Mouse (Mus musculus): ENCODE data around the gene Sirt1. TPM values are rescaled to one million over a fixed set of nuclear protein-coding genes. Genes with fewer than 3 reads are reported as not detected.
"Not testable (repeated sequence)": the region's sequence is repeated elsewhere in the genome, so short reads cannot be mapped to it uniquely, and the experiment has no call there.

Gene Sirt1
- total RNA-seq, 4 experiments from 2014 or later = 14.0 to 21.8 (median 16.9) TPM

DNA sequence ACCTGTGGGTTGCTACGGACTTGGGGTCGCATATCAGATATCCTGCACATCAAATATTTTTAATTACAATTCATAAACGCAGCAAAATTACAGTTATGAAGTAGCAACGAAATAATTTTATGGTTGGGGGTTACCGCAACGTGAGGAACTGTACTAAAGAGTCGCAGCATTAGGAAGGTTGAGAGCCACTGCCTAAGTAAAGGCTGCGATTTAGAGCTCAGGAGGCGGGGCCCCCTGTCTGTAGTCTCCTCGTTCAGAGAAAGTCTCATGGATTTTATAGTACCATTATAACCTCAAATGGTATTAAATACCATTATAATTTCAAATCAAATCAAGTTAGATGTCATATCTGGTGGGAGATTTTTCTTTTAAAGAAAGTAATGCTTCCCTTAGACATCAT, 5.5 kb upstream of the Sirt1 start:
- DNase-seq = no peak

DNA sequence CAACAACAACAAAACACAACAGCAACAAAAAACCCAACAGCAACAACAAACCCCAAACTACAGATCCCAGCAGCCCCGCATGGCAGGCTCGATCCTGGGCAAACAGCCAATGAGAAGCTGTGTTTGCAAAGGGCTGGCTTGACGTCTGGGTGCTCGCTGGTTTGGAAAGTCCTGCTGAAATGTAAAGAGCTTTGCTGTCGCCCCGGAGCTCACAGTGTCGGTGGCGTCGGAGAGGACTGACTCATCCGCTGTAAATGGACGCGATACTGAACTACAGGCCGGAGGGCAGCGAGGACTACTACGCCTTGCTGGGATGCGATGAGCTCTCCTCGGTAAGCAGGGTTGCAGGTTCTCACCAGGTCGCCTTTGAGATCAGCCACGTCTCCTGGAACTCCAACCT, 4.9 kb upstream of the Sirt1 start:
- peak; percentile 80 for DNase-seq

DNA sequence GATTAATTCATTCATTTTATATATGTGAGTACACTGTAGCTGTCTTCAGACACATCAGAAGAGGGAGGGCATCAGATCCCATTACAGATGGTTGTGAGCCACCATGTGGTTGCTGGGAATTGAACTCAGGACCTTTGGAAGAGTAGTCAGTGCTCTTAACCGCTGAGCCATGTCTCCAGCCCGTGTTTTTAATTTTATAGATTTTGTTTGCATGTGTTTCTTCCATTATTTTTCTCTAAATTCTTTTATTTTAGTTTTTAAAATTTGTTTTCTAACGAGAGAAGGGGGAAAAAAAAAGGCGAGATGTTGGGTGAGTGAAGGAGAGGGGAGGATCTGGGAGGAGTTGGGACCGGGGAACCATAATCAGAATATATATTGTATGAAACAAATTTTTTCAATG, 4.4 kb upstream of the Sirt1 start:
- not testable (repeated sequence) for DNase-seq

DNA sequence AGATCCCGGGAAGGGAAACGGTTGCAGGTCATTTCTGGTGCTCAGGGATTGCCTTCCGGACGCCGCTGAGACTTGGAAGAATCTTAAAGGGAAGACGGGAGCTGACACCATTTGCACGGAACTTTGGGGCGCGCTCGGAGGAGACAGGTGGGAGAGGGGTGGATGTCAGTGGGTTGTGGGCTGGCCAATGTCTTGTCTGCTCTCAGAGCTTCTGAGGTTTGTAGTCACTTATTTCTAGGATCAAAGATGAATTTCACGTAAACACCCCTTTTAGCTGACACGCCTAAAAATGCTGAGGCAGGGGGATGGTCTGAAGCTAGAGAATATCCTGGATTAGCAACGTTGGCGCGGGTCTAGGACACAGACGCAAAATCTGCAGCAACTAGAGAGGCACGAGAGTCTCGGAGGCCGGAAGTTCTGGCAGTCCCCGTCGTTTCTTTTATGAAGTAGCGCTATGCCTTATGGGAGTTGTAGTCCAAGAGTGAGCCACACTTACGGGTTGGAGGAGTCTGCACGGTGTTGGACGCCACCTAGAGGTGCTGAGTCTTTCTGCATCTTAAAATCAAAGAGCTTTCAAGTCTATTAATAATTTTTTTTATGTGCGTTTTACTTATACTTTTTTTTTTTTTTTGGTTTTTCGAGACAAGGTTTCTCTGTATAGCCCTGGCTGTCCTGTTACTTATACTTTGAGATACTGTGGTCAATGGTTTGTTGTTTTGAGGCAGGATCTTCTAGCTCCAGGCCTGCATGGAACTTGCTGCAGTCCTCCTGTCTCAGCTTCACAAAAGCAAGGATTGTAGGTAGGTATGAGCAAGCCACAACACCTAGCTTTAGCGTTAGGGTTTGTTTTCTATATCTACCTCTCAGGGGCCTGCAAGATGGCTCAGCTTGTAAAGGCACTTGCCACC, 1.1 kb upstream of the Sirt1 start, which contains the start of gene Dnajc12:
TSS of gene Dnajc12 (plus strand) at position 72 of the 908 bp plus-strand sequence.
- peak; percentile 75 for DNase-seq

DNA sequence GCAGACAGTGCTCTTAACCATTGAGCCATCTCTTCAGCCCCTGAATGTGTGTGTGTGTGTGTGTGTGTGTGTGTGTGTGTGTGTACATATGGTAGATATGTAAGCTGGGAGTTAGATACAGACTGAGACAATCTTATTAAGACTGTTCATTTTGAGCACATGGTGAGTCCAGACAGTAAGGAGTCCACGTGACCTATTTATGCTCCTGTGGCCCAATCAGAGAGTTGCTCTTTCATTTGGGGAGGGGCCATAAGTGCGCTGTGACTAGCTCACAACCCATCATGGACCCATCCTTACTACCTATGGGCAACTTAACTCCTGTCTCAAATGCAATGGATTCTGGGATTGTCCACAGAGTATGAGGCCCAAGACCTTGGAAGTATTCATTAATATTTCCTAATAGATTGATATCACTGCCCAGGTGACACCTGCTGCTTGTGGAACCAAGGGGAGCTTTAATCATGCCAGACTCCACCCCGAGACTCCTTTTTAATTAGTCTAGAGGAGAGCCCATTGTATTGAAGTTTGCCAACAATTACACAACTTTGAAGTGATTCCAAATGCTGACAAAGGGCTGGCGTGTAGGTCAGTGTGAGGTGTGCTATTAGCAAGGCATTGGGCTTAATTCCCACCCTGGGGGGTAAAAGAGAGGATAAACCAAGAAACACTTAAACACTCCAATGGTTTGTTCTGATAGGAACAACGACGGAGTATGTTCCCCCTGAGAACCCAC, 2.4 kb downstream of the Sirt1 start:
- DNase-seq = no peak

DNA sequence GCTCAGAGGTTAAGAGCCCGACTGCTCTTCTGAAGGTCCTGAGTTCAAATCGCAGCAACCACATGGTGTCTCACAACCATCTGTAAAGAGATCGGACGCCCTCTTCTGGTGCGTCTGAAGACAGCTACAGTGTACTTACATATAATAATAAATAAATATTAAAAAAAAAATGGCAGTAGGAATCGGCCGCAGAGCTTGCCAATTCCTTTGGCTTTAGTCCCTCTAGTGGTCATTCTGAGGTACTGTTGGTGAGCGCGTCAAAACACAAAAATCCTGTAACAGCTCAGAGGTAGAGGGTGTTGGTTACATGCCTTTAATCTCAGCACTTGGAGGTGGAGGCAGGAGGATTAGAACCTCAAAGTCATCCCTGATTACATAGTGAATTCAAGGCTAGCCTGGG, 4.0 kb downstream of the Sirt1 start:
- peak; percentile 34 for DNase-seq

DNA sequence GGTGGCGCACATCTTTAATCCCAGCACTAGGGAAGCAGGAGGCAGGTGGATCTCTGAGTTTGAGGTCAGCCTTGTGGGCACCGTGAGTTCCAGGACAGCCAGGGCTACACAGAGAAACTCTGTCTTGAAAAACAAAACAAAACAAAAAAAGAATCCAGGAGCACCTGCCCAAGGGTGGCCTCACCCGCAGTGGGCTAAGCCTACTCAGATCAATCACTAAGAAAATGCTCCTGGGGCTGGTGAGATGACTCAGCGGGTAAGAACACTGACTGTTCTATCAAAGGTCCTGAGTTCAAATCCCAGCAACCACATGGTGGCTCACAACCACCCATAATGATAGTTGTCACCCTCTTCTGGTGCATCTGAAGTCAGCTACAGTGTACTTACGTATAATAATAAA, 5.2 kb downstream of the Sirt1 start:
- no peak for DNase-seq

DNA sequence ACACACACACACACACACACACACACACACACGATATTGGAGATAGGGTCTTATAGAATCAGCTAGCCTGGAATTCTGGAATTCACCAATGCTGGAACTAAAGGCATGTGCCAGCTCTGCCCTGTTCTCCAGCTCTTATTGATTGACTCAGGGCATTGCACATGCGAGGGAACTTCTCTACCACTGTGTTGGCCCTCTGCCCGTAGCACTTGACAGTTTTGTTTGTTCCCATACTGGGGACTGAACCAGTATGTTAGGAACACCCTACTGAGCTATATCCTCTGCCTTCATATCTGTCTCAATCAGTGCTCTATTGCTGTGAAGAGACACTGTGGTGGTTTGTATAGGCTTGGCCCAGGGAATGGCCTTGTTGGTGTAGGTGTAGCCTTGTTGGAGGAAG, 13.5 kb downstream of the Sirt1 start:
- DNase-seq = no peak

DNA sequence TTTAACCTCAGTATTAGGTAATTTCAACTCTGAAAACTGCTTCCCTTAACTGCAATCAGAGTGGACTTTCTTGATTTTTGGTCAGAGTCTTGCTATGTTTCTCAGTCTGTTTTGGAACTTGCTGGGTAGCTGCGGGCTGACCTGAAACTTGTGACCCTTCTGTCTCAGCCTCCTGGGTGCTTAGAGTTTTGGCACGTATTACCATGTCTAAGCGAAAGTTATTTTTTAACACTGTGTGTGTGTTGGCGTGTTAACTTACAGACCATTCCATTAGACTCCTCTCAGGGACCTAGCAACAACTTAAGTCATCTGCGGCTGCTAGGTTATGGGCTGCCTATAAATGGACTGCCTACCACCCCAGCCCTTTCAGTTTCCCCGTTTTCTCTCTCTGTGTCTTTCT, 14.1 kb downstream of the Sirt1 start:
- DNase-seq = no peak

DNA sequence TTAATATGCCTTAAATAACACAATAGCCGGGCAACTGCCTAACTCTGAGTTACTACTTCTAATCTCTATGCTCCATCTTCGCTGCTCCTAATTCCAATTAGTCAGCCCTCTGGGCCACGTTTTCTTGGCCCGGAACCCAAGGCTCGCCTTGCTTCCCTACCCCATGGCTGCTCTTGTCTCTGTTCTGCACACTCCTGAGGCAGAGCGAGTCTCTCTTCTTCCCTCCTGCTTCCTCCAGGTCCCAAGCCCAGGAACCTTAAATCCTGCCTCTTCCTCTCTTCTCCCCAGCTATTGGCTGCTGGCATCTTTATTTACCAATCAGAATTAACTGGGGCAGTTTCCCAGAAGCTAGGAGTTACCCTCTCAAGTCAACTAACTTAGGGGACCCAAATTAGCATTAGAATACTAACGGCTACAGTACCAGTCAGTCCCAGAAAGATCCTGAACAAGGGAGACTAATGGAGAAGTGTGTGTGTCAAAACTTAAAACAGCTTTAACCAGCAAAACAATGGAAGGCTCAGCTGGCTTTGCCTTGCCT, 15.5 kb downstream of the Sirt1 start:
- no peak for DNase-seq

DNA sequence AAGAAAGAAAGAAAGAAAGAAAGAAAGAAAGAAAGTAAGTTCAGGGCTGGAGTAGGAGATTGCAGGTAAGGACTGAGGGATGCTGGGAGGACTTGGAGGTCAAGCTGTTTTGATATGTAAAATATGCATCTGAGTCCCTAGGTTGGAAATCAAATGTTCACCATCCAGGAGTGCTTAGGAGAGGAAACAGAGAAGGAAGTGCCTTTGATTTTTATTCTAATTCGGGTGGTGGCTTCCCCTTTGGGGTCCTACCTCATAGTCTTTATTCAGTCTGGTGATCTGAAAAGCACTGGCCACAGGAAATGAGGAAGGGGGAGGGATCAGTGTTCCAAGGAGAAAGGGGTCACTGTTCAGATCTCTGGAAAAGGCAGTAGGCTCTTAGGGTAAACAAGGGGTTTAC, 21.0 kb downstream of the Sirt1 start:
- DNase-seq = no peak

DNA sequence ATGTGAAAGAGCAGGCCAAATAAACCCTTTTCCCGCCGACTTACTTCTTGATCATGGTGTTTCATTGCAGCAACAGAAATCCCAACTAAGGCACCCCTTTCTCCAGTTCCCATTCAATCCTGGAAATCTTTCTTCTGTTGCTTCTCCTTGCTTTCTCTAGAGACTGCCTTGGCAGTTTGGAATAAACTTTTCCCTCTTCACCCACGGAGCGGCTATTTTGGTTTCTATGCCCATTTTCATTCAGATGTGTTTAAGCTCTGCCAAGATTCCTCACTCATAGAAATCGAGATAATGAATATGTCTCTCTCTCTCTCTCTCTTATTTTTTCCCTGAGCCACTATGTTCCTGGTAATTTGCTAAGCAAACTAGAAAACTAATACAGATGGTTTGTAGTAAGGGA, 29.4 kb downstream of the Sirt1 start:
- no peak for DNase-seq

DNA sequence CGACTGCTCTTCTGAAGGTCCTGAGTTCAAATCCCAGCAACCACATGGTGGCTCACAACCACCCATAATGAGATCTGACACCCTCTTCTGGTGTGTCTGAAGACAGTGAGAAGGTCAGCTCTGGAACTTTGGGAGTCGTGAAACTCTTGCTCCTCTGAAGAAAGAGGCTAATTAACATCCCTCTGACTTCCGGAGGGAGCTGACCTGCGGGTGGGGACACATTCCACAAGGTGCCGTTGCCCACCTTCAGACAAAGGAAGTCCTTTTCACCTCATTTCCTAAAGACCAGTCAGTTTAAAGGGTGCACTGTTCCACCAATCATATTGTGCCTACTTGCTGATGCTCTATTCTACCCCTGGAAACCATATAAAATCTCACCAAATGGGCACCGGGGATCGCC, 30.4 kb downstream of the Sirt1 start:
- DNase-seq = not testable (repeated sequence)

DNA sequence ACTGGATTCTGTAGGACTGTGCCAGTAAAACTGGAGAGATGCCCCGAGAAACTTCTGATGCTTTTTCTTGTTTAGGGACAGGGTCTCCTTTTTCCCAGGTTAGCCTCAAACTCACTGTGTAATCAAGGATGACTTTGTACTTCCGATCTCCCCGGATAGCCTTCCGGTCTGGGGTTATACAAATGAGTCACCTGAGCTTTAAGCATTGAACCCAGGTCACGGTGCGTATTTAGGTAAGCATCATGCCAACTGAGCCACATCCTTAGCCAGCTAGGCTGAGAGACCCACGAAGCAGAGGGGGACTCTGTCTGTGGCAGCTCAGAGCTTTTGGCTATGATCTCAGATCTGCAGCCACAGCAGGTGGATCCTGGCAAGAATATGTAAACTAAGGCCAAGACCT, 30.8 kb downstream of the Sirt1 start:
- no peak for DNase-seq

DNA sequence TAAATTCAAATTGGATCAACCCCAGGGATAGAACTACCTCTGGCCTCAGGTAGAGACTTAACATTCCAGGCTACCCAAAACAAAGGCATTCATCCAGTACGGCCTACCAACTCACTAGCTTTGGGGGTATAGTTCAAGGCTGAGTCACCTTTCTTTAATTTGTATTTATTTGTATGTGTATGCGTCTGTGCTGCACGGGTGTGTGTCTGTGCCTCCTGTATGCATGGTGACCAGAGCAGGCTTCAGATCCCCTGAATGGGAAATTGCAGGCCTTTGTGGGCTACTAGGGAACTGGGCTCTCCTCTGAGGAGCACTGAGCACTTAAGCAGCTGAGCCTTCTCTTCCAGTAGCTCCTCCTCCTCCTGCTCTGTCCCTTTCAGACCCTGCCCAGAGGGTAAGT, 33.2 kb downstream of the Sirt1 start:
- DNase-seq = no peak

DNA sequence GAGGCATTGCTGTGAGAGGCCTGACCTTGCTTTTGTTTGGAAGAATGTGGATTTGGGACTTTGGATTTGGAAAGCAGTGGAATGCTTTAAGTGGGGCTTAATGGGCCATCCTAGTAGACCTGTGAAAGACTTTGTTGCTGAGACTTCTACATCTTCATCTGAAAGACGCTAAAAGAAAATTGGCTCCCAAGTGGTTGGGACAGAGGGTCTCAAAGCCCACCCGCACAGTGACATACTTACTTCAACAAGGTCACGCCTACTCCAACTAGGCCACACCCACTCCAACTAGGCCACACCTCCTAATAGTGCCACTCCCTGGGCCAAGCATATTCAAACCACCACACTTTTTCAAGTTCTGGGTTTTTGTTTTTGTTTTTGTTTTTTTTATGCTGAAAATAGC, 36.8 kb downstream of the Sirt1 start:
- DNase-seq = no peak

DNA sequence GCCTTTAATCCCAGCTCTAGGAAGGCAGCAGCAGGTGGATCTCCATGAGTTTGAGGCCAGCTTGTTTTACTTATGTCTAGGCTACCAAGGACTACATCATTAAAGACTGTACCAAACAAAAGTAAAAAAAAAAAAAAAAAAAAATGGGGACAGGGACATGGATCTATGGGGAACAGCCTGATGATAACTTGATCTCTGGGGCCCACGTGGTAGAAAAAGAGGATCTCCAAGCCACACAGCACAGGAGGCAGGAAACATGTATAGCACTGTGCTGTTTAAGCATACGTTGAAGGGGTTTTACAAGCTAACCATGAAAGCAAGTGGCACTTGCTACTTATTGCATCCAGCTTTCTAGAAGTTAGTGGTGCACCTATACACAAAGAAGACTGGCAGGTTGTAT, 40.2 kb downstream of the Sirt1 start:
- DNase-seq = no peak

DNA sequence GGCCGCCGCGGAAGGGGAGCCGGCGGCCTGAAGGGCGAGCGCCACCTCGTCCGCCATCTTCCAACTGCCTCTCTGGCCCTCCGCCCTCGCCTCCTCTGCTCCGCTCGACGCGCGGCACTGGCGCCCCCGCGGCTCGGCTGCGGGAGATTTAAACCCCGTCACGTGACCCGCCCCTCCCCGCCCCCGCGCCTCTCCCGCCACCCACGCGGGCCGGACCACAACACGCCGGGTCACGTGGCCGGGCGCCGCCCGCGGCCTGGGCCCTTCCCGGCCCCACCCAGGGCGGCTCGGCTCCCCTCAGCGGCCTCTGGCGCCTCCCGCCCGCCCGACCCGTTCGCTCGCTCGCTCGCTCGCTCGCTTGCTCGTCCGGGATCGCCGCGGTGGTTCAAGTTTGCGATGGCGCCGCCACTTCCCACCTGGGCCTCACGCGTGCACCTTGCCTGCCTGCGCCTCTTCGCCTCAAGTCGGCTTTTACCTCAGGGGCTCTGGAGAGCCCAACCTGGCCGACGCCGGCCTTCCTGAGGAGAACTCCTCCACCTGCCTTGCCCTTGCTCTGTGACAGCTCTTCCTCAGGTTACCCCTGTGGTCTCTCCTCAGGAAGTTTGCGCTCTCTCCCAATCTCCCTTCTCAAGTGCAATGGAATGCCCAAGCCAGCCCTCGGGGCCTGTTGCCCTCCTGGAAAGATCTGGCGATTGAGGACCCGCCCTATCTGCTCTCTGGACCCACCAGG, 42.4 kb downstream of the Sirt1 start:
- DNase-seq = peak; percentile 83

DNA sequence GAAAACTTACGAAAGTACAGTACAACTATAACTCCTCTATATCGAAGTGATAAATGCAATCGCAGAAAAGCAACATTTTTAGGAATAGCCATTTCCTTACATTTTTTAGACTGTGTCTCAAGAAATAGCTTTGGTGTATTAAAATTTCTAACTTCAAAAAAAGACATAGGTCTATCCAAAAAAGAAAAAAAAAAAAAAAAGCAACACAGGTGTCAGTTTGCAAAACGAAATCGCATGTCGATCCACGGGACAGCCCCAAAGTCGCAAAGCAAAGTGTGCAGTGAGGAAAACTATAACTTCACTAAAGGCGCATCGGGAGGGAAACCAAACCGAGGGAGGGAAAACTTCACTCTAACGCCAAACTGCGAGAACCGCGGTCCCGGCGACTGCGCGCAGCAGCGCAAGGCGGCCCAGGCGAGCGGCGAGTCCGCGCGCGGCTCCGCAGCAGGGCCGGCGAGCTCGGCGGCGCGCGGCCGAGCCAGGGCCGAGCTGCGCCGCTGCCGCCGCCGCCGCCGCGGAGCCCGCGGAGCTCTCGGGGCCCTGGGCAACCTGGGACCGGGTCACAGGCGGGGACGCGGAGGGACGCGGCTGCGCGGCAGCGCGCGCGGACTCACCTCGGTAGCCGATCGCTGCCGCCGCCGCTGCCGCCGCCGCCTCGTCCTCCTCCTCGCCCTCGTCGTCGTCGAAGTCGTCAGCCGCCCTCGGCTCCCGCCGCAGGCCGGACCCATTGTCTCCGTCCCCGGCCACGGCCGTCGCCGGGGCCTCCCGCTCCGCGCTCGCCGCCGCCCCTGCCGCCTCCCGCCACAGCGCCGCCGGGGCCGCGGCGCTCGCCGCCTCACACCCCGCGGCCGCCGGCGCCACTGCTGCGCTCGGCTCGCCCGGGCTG, 43.3 kb downstream of the Sirt1 start:
- peak; percentile 31 for DNase-seq

DNA sequence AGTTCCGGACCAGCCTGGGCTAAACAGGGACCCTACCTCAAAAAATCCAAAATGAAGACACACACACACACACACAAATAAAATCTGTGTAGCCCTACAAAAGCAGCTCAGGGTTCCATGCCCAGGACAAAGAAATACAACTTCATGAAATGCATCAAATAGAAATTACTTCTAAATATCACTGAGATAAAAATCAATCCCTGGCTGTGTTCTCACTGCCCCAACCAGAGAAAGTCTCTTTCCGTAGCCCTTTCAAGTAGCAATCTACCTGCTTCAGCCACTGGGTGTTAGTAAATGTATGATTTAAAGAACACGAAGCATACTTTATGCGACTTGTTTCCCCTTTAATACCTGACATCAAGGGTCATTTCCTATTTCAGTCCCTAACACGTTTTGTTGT, 44.2 kb downstream of the Sirt1 start:
- DNase-seq = no peak

DNA sequence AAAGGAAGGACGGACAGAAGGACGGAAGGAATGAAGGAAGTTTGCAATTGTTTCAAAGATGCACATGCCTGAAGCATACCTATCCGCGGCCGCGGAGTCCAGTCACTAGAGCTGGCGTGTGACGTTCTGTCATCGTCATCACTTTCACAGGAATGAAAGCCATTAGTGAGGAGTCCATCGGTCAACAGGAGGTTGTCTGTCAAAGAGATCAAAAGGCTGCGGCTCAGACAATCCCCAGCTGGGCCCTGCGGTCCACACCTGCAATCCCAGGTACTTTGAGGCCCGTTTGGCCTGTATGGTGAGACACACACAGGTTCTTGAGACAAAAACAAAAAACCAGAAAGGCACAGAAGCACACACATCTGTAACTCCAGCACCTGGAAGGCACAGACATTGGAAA, 44.6 kb downstream of the Sirt1 start:
- no peak for DNase-seq

DNA sequence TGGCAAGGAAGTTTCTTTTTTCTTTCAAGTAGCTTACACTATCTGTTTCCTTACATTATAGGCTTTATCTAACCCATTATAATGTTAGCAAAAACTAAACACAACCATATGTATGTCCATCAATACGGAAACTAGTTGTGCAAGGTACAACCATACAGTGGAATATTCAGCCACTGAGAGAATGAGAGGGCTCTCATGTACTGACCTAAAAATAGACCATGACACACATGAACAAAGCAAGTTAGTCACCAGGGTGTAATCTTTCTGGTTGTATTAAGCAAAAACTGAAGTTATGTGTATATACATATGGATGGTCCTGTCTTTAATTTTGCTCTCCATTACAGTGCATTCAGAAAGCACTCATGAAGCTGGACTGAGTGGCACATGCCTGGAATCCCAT, 54.4 kb downstream of the Sirt1 start:
- no peak for DNase-seq

Measured in adrenal gland, adult 8-10 months (tissue).